Mouse (Mus musculus) myocyte (in vitro differentiated cells): ENCODE results near the gene Lsm11. TPM values are rescaled to one million over a fixed set of nuclear protein-coding genes. Genes with fewer than 3 reads are reported as not detected.

ENCODE experiments used
- H3K27me3 ChIP-seq: one replicate; pipeline ENCODE4 v1.6.1; 2011; ENCODE audit not compliant: control insufficient read depth, insufficient read depth, insufficient read length
- H3K36me3 ChIP-seq: one replicate; pipeline ENCODE4 v1.6.1; 2011; ENCODE audit not compliant: control insufficient read depth, insufficient read depth
- H3K4me2 ChIP-seq: one replicate; pipeline ENCODE4 v1.6.1; 2011; ENCODE audit warnings: low read depth, control low read depth
- H3K4me3 ChIP-seq: one replicate; pipeline ENCODE4 v1.5.1; 2011; ENCODE audit warnings: mild to moderate bottlenecking, control low read depth, moderate library complexity
- H3K79me2 ChIP-seq: one replicate; pipeline ENCODE4 v1.6.1; 2011; ENCODE audit not compliant: control insufficient read depth, insufficient read depth
- H3ac ChIP-seq: one replicate; pipeline ENCODE4 v1.6.1; 2011; ENCODE audit not compliant: control insufficient read depth, insufficient read length
- CEBPB ChIP-seq: IDR thresholded peaks from 2 replicates; pipeline ENCODE4 v1.6.1; 2011; ENCODE audit warnings: mild to moderate bottlenecking, moderate library complexity; ENCODE audit not compliant: poor library complexity, insufficient read depth, severe bottlenecking
- E2F4 ChIP-seq: IDR thresholded peaks from one replicate; pipeline ENCODE4 v1.6.1; 2011; ENCODE audit warnings: mild to moderate bottlenecking, control low read depth, moderate library complexity; ENCODE audit not compliant: insufficient read depth
- MAX ChIP-seq: IDR thresholded peaks from one replicate; pipeline ENCODE4 v1.6.1; 2011; ENCODE audit warnings: low read depth, mild to moderate bottlenecking, control low read depth
- MYOD1 ChIP-seq, 3 experiments: IDR thresholded peaks; one replicate each; pipeline ENCODE4 v1.6.1; 2011; ENCODE audit warnings: control low read depth in 2 of 3, low read depth in 2 of 3, mild to moderate bottlenecking in 2 of 3, moderate library complexity in 1 of 3; ENCODE audit not compliant: insufficient read length in 2 of 3, control insufficient read depth in 1 of 3
- MYOG ChIP-seq, 3 experiments: IDR thresholded peaks; one replicate each; pipeline ENCODE4 v1.6.1; 2011; ENCODE audit warnings: control low read depth in 2 of 3, low read depth in 2 of 3, mild to moderate bottlenecking in 2 of 3; ENCODE audit not compliant: insufficient read length in 2 of 3, control insufficient read depth in 1 of 3, insufficient read depth in 1 of 3
- POLR2A ChIP-seq: IDR thresholded peaks from one replicate; pipeline ENCODE4 v1.6.1; 2011; ENCODE audit warnings: low read depth, mild to moderate bottlenecking, control low read depth, moderate library complexity; ENCODE audit not compliant: insufficient read length
- POLR2AphosphoS2 ChIP-seq: IDR thresholded peaks from one replicate; pipeline ENCODE4 v1.6.1; 2011; ENCODE audit warnings: low read depth, control low read depth; ENCODE audit not compliant: insufficient read length
- REST ChIP-seq: IDR thresholded peaks from one replicate; pipeline ENCODE4 v1.6.1; 2011; ENCODE audit warnings: mild to moderate bottlenecking, control low read depth, moderate library complexity; ENCODE audit not compliant: insufficient read depth, insufficient read length
- SRF ChIP-seq: IDR thresholded peaks from one replicate; pipeline ENCODE4 v1.6.1; 2011; ENCODE audit warnings: low read depth; ENCODE audit not compliant: control insufficient read depth, insufficient read length
- TCF12 ChIP-seq: IDR thresholded peaks from one replicate; pipeline ENCODE4 v1.6.1; 2011; ENCODE audit warnings: mild to moderate bottlenecking, control low read depth; ENCODE audit not compliant: poor library complexity, insufficient read depth, severe bottlenecking
- TCF3 ChIP-seq: IDR thresholded peaks from one replicate; pipeline ENCODE4 v1.6.1; 2011; ENCODE audit warnings: low read depth, control low read depth; ENCODE audit not compliant: insufficient read length
- USF1 ChIP-seq: IDR thresholded peaks from one replicate; pipeline ENCODE4 v1.6.1; 2011; ENCODE audit warnings: low read depth, mild to moderate bottlenecking, control low read depth, moderate library complexity
- polyA plus RNA-seq: library from polyadenylated mRNA; unstranded; fragments of >200 nt; fragmentation: generic; extraction: Trizol; gene quantifications from one replicate; pipeline ENCODE4 v1.2.1, GENCODE M21; 2012; ENCODE audit warnings: missing spikeins

Lsm11 gene
- polyA plus RNA-seq, 1 experiment = 5.4 TPM

DNA sequence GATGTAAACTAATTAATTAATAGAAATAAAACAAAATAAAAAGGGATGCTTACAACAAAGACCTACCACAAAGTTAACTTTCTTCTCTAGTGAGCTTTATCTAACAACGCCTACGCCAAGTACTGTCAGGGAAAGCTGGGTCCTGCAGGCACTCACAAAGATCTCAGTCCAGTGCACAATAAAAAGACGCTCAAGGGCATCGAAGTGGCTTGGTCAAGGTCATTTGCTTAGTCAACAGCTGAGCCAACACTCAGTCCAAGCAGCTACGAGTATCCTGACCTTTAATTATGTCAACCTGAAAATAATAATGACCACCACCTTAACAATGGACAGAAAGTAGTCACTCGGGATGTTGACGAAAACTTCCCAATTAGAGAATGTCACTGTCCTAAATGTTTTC is 2.5 kb downstream of the Lsm11 start:
- no peak overlapping the region for H3K4me3 ChIP-seq
- peaks cover 4% of the 10 kb centered on the region for H3K36me3 ChIP-seq
- no peak overlapping the region for H3K4me2 ChIP-seq
- TF ChIP-seq POLR2AphosphoS2 (no peak), MYOD1 (IDR thresholded peaks at IDR 0.05; ENCODE audit: control insufficient read depth in 1 of 3, insufficient read length in 2 of 3, low read depth in 2 of 3) (no peak), MYOG (IDR thresholded peaks at IDR 0.05; ENCODE audit: control insufficient read depth in 1 of 3, insufficient read depth in 1 of 3, insufficient read length in 2 of 3, low read depth in 2 of 3) (no peak), REST (no peak), TCF3 (no peak), TCF12 (no peak), E2F4 (no peak), MAX (no peak), USF1 (no peak), CEBPB (no peak), POLR2A (no peak), SRF (no peak)
- H3K79me2 ChIP-seq = peaks cover 16% of the 10 kb centered on the region
- H3K27me3 ChIP-seq = no peaks in the 10 kb centered on the region
- H3ac ChIP-seq = no peak overlapping the region

DNA sequence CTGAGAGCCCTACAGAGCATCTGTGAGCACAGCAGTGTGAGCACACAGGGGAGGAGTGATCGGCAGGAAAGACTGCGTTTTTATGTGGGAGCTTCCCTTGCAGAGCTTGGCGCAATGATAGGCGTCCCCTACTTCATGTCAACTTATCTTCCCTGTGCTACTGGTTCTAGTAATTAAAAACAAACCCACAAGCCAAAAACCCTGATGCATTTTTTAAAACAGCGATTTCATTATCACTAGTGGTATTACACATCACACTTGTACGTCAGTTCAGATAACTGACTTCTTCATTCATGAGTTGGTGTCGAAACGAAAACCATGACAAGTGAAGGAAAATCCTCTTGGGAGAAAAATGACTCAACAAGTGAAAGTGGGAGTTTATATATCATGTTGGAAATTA is 5.8 kb downstream of the Lsm11 start:
- Histone ChIP-seq H3ac (no peak overlapping the region), H3K4me3 (no peak overlapping the region), H3K79me2 (peaks cover 12% of the 10 kb centered on the region), H3K4me2 (no peak overlapping the region), H3K36me3 (peaks cover 4% of the 10 kb centered on the region), H3K27me3 (no peaks in the 10 kb centered on the region)
- no peak for TF ChIP-seq SRF
- TF ChIP-seq POLR2AphosphoS2 = no peak
- no peak for TF ChIP-seq POLR2A
- TF ChIP-seq MYOD1 (IDR thresholded peaks at IDR 0.05; ENCODE audit: control insufficient read depth in 1 of 3, insufficient read length in 2 of 3, low read depth in 2 of 3) = no peak

DNA sequence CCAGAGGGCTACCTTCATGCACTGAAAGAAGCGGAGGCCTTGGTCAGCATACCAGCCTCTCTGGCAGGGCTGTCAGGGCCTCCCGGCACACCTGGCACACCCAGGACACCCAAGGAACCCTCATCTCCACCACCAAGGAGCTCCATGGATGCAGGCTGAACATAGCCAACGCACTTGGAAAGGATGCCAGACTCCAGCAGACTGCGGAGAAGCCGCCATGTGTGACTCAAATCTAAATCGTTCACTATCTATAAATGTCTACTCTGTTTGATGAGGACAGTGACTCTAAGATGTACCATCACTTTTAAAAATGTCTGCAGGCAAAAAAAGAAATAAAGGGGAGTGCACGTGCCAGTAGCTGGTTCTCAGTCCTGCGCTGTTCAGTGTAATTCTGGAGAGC is 7.3 kb downstream of the Lsm11 start:
- H3K27me3 ChIP-seq = no peaks in the 10 kb centered on the region
- no peak overlapping the region for H3ac ChIP-seq
- H3K79me2 ChIP-seq = peaks cover 3% of the 10 kb centered on the region
- no peak overlapping the region for H3K4me2 ChIP-seq
- peaks cover 2% of the 10 kb centered on the region for H3K36me3 ChIP-seq
- TF ChIP-seq TCF12 = no peak
- no peak for TF ChIP-seq SRF
- no peak for TF ChIP-seq MAX
- no peak for TF ChIP-seq REST
- TF ChIP-seq POLR2AphosphoS2 = no peak
- no peak for TF ChIP-seq USF1
- no peak for TF ChIP-seq POLR2A
- no peak for TF ChIP-seq MYOD1 (IDR thresholded peaks at IDR 0.05; ENCODE audit: control insufficient read depth in 1 of 3, insufficient read length in 2 of 3, low read depth in 2 of 3)
- TF ChIP-seq CEBPB = no peak
- TF ChIP-seq TCF3 = no peak
- no peak for TF ChIP-seq E2F4
- no peak for TF ChIP-seq MYOG (IDR thresholded peaks at IDR 0.05; ENCODE audit: control insufficient read depth in 1 of 3, insufficient read depth in 1 of 3, insufficient read length in 2 of 3, low read depth in 2 of 3)
- no peak overlapping the region for H3K4me3 ChIP-seq

- no peaks in the 10 kb centered on the region for H3K27me3 ChIP-seq
- no peak overlapping the region for H3K4me2 ChIP-seq
- H3ac ChIP-seq = no peak overlapping the region
- TF ChIP-seq MAX (no peak), POLR2AphosphoS2 (no peak), TCF3 (no peak), E2F4 (no peak), POLR2A (no peak), CEBPB (no peak), REST (no peak), MYOG (IDR thresholded peaks at IDR 0.05; ENCODE audit: control insufficient read depth in 1 of 3, insufficient read depth in 1 of 3, insufficient read length in 2 of 3, low read depth in 2 of 3) (no peak), USF1 (no peak), TCF12 (no peak), SRF (no peak)
- no peaks in the 10 kb centered on the region for H3K36me3 ChIP-seq
- no peaks in the 10 kb centered on the region for H3K79me2 ChIP-seq
- no peak overlapping the region for H3K4me3 ChIP-seq
These were observed 12.0 kb downstream of the Lsm11 start for GRCm38 (mm10) chr11:45932771-45933170.

- H3K27me3 ChIP-seq = no peaks in the 10 kb centered on the region
- no peaks in the 10 kb centered on the region for H3K79me2 ChIP-seq
- H3K4me3 ChIP-seq = no peak overlapping the region
- TF ChIP-seq CEBPB (no peak), POLR2AphosphoS2 (no peak), USF1 (no peak), TCF3 (no peak)
- no peak overlapping the region for H3ac ChIP-seq
- H3K36me3 ChIP-seq = no peaks in the 10 kb centered on the region
- no peak overlapping the region for H3K4me2 ChIP-seq
These were observed 15.2 kb downstream of the Lsm11 start for GRCm38 (mm10) chr11:45929541-45929940.
